Mouse (Mus musculus) lung, postnatal 10 days (tissue): ENCODE data around the gene Cyfip2.

Source experiments
- DNase-seq: peaks from one replicate; pipeline ENCODE4 v3.0.0; 2021

The Cyfip2 gene

DNA sequence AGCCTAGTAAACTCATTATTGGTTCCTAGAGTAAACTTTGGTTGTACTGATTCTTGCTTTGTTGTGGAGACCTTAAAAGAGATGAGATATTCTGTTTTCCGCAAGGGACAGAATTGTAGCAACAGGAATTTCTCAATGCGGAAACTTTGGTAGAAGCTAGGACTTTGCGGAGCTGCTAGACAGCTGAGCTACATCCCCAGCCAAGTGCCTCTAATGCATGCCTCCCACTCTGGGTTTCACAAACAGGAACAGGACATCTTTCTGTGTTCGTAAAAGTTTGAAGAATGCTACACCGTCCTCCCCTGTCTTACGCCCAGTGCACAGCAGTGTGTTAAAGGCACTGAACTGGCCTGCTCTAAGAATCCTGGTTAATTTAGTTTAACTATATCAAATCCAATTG lies 136.5 kb downstream of the Cyfip2 start:
- peak; percentile 36 for DNase-seq

DNA sequence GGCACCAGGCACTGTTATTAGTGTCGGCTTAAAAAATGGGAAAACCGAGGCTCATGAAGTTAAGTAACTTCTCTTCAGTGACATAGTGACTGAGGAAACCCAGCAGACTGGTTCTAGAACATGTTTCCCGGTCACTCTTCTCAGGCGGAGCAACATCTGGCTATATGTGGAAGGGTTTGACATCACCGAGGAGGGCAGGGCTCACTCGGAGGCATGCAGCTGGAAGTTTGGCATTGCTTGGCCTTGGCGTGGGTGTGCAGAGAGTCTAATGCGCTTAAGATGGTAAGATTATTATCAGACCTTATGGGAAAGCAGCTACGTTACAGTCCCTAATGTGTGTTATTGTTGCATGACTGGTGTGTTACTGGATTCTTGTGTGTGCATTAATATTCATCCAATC lies 140.5 kb downstream of the Cyfip2 start:
- DNase-seq = no peak

DNA sequence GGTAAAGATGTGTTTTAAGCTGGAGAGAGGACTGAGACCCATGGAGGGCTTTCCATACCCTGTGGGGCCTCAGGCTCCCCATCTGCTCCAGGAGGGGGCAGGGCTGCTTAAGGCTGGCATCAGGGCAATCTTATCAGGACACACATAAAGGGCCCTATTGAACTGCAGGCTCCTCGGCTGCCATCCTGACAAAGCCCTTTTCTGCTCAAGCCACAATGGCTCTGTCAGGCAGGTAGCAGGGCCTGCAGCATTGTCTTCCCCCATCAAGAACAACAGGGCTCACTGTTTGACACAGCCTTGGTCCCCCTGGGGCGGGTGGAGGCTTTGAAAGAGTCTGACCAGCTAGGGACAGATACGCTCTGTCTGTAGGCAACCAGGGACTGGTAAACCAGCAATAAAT lies 142.8 kb downstream of the Cyfip2 start:
- DNase-seq = no peak

DNA sequence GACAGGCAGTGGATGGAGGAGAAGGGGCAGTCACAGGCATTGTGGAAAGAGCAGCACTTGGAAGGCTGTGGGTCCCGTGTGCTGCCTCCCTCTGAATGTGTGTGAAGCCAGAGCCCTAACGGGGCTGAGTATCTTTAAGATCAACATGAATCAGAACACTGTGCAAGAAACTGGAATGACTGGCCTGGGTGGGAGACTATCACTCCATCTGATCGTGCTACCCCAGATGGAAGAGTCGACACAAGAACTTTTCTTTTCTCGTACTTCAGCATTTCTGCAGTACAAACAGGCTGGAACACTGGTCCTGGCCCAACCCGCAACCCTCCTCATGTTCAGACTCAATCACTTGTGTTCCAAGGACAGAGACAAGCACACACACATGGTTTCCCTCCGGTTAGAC lies 144.2 kb downstream of the Cyfip2 start:
- DNase-seq = no peak

DNA sequence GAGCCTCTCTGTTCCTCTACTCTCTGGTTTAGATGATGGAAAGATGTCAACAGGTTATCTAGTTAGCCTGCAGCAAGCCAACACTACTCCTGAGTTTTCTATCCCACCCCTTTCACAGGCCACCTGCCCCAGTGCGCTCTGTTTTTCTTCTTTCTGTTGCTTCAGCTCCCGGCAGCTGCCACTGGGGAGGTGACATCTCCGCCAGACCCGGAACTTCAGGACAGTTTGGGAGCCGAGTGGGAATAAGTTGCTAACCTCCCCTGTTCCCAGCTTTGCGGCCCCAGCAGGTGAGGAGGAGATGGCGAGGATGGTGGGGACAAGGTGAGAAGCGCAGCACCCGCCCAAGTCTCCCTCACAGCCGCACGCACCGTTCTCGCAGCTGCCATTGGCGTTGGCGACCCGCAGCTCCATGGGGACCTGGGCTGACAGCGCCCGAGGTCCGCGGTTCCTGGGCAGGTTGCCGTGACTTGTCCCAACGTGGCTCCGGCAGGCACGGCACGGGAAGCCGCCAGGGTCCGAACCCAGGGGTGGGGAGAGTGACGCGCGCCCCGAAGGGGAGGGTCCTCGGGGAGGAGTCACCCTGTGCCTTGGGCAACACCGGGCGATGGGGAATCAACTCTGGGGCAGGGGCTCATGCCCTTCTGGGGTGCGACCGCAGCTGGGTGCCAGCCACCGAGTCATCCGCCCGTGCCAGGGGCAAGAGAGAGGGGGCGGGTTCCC lies 146.6 kb downstream of the Cyfip2 start, which contains the start of gene Nipal4:
TSS of gene Nipal4 (minus strand) at position 643 of the 720 bp plus-strand sequence.
- DNase-seq = peak; percentile 46

DNA sequence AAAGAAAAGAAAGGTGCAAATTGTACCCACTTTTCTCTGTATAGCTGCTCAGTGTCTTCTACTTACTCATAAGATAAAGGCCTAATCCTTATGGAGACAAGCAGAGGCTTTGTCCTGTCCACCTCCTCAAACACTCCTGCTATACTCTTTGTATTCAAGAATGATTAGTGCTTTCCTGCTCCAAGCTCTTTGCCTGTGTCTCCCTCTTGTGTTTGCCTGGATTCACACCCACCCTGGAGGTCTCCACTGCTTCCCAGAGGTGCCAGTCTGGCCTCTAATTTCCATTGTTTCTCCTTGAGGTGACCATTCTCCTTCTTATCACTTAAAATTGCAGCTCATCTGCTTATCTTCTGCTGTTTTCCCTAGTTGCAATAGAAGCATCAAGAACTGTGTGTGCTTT lies 155.2 kb downstream of the Cyfip2 start:
- DNase-seq = no peak

DNA sequence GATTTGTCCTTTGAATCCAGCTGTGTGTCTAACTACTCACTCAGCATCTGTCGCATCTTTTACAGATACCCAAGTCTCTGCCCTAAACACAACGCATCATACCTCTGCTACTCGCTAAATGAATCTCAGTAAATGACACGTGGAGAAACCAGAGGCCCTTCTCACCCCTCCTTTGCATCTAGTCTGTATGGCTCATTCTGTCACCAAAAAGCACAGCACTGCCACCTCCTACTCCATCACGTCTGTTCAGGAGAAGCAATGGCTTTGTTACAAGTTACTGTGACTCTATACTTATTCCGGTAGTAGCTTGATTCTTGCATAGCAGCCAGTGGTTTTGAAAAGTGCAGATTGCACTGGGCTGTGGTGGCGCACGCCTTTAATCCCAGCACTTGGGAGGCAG lies 155.7 kb downstream of the Cyfip2 start:
- no peak for DNase-seq

DNA sequence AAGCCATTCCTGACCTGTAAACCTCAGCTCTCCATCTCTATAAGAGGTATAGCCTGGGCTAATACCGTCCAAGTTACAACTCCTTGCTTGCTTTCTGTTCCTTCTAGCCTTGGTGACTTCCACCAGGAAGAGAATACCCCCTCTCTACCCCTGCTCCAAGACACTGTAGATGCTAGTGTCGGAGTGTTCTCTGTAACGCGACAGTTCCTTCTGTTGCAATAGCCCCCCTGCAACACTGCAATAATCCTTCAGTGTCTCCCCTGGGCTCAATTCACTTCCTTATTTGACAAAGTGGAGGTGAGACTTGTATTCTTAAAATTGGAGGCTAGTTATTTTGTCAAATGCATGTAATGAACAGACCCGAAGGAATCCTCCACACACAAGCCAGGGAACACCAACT lies 166.0 kb downstream of the Cyfip2 start:
- DNase-seq = no peak

DNA sequence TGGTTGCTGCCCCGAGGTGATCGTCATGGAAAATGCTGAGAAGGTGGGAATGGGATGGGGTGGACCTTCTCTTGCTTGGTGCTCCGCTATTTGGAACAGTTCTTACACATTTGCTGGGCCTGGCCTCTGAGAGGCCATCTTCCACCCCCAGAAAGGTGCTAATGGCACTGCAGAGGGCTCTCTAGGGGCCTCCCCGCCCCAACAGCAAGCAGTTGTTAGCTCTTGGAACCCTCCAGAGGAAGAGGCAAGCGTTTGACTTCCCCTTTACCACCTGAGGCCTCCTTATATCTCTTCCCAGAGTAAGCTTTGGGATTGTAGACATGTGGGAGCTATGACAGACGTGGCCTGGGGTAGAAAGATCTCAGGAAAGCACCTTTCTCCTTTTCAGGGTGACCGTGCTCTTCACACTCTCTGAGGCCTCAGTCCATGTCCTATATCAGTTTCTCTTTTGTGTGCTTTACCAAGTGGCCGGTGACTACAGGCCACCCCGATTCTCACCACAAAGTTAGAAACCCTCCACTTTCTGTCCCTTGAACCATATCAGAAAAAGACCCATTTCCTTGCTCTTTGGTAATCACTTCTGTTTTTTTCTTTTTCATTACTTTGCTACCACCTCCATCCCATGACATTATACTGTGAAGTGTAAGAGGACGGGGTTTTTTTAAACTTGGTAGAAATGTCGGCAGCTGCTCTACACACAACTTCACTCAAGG lies 167.3 kb downstream of the Cyfip2 start:
- no peak for DNase-seq
